Mouse (Mus musculus) megakaryocyte, embryonic 14.5 days (primary cell): ENCODE data around the gene Dag1.

Experiments used
- FLI1 ChIP-seq: IDR thresholded peaks from 2 replicates; pipeline ENCODE4 v1.6.1; 2012; ENCODE audit warnings: low read length, inconsistent platforms, mixed read lengths
- GATA1 ChIP-seq: IDR thresholded peaks from 3 replicates; pipeline ENCODE4 v1.6.1; 2012; ENCODE audit warnings: mixed read lengths, low read length, inconsistent platforms, borderline replicate concordance

DNA sequence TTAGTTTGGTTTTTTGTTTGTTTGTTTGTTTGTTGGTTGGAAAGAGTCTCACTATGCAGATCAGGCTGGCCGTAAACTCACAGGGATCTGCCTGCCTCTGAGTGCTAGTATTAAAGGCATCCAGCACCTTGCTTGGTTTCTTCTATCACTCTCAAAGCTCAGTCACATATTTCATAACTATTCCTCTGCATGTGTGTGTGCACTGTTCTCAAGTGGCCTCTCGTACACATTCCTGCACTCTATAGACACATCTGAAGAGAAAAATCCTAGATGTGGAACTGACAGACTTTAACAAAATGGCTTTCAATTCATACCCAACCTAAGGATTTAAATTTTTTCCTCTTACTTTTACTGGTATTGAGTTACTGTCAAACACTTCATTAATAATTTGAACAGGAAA lies 25.4 kb downstream of the Dag1 start:
- TF ChIP-seq GATA1 (no peak), FLI1 (no peak)
